Mouse (Mus musculus): ENCODE data around the gene Egfl8.

DNA sequence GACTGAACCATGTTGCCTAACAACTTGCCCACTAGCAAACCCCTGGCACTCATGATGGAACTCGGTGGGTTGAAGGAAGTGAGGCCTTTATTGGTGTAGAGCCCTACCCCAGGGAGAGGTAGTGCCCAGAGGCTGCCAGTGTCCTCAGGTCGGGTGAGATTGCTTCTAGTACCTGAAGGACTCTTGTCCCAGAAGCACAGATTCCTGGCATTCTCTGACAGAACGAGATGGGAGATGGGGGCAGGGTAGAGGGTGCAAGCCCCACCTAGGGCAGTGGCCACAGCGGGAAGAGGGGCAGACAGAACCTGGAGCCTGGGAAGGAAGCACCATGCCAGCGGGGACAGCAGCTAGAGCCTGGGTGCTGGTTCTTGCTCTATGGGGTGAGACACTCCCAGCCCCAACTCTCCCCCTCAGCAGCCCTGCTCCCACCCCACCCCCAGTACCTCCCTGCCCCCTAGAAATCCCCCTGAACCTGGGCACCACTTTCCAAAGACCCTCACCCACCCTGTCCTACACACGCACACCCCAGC is 18.1 kb downstream of the Egfl8 start, which contains the start of gene Ager:
- no peak for TF ChIP-seq CTCF (IDR thresholded peaks at IDR 0.05; ENCODE audit: extremely low read depth, insufficient read depth, insufficient read length, insufficient replicate concordance)
- TF ChIP-seq POLR2A (IDR thresholded peaks at IDR 0.05; ENCODE audit: low read depth, low read length): no peak

All from spleen, adult 2 months (tissue).